Mouse (Mus musculus): Measurements from ENCODE around the gene Map3k21. TPM values are rescaled to one million over a fixed set of nuclear protein-coding genes. Genes with fewer than 3 reads are reported as not detected.

Map3k21 gene
- polyA plus RNA-seq, 1 experiment from 2014 or later = 0.72 TPM

GRCm38 (mm10) chr8:125897868-125898788 lies 12.1 kb upstream of the Map3k21 start, which contains the start of gene Pcnx2:
Gene Pcnx2 (minus strand): TSS chr8:125898317.
- Histone ChIP-seq H3K27ac (peak within 1 kb of the TSS; percentile 83), H3K9ac (peak within 1 kb of the TSS; percentile 74), H3K4me2 (peak within 1 kb of the TSS; percentile 70), H3K36me3 (replicated peaks) (no peaks in the 10 kb centered on the region), H3K4me1 (peaks cover 19% of the 10 kb centered on the region), H3K4me3 (peak within 1 kb of the TSS; percentile 76), H3K9me3 (no peaks in the 10 kb centered on the region), H3K27me3 (replicated peaks) (no peaks in the 10 kb centered on the region)
- peak; percentile 91 for ATAC-seq (replicated peaks)
- 5% methylated on average over 44 of the region's 44 CpGs for WGBS

DNA sequence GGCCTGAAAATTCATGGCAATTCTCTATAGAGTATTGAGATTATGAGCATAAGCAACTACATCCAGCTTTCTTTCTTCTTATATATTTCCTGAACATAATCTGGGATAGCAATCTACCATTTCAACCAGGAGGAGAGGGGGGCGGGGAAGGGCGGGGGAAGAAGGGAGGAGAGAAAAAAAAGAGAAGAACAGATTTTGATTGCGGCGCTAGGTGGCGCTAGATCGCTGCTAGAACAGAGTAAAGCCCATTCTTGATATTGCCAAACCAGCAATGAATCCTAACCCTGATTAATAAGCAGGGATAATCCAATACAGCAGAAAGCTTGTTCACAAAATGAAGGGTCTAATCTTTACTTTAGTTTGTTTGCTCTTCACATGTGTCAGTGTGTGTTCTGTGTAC lies 11.4 kb upstream of the Map3k21 start:
- Histone ChIP-seq H3K36me3 (replicated peaks) (no peaks in the 10 kb centered on the region), H3K4me1 (peaks cover 19% of the 10 kb centered on the region), H3K9me3 (no peaks in the 10 kb centered on the region), H3K27ac (peak overlapping the region; percentile 83), H3K4me3 (peak overlapping the region; percentile 76), H3K9ac (peak overlapping the region; percentile 74), H3K4me2 (peak overlapping the region; percentile 70), H3K27me3 (replicated peaks) (no peaks in the 10 kb centered on the region)
- 0% methylated on average over 6 of the region's 6 CpGs for WGBS
- 0 out of 2 replicates have a peak, but pooled peaks have one; percentile 3 for ATAC-seq (replicated peaks)

GRCm38 (mm10) chr8:125901167-125901566 lies 9.1 kb upstream of the Map3k21 start:
- Histone ChIP-seq H3K4me3 (no peak overlapping the region), H3K36me3 (replicated peaks) (no peaks in the 10 kb centered on the region), H3K27me3 (replicated peaks) (no peaks in the 10 kb centered on the region), H3K4me1 (peaks cover 19% of the 10 kb centered on the region), H3K4me2 (no peak overlapping the region), H3K9ac (no peak overlapping the region), H3K9me3 (no peaks in the 10 kb centered on the region), H3K27ac (no peak overlapping the region)
- WGBS = 22% methylated on average over 2 of the region's 2 CpGs
- no peak for ATAC-seq (replicated peaks)

- no peaks in the 10 kb centered on the region for H3K36me3 ChIP-seq (replicated peaks)
- no peak for ATAC-seq (replicated peaks)
- H3K4me3 ChIP-seq = no peak overlapping the region
- WGBS = 42% methylated on average over 3 of the region's 3 CpGs
- H3K4me1 ChIP-seq = peaks cover 6% of the 10 kb centered on the region
- no peaks in the 10 kb centered on the region for H3K27me3 ChIP-seq (replicated peaks)
- H3K9ac ChIP-seq = no peak overlapping the region
- no peak overlapping the region for H3K4me2 ChIP-seq
- H3K27ac ChIP-seq = no peak overlapping the region
- H3K9me3 ChIP-seq = no peaks in the 10 kb centered on the region
Observed at GRCm38 (mm10) chr8:125902521-125902920, 7.7 kb upstream of the Map3k21 start.

- Histone ChIP-seq H3K9ac (no peak overlapping the region), H3K4me2 (no peak overlapping the region), H3K4me3 (no peak overlapping the region), H3K27me3 (replicated peaks) (peaks cover 20% of the 10 kb centered on the region), H3K9me3 (no peaks in the 10 kb centered on the region), H3K4me1 (peaks cover 8% of the 10 kb centered on the region), H3K36me3 (replicated peaks) (no peaks in the 10 kb centered on the region), H3K27ac (no peak overlapping the region)
- ATAC-seq (replicated peaks) = no peak
- 66% methylated on average over 2 of the region's 2 CpGs for WGBS
Observed at GRCm38 (mm10) chr8:125905341-125905740, 4.9 kb upstream of the Map3k21 start.

DNA sequence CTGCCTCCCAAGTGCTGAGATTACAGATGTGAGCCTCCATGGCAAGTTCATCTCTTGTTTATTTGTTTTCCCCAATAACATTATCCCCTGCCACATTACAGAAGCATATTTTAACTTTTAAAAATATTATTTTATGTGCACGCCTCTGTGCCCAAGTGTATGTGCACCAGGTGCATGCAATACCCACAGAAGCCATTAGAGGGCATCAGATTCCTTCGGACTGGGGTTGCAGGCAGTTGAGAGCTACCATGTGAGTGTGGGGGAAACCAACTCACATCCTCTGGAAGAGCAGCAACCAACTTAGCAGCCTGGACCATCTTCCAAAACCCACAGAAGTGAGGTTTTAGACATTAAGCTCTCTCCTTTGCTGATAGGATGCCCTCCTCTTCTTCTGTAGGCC lies 2.9 kb upstream of the Map3k21 start:
- Histone ChIP-seq H3K4me3 (no peak overlapping the region), H3K4me2 (no peak overlapping the region), H3K27ac (no peak overlapping the region), H3K36me3 (replicated peaks) (no peaks in the 10 kb centered on the region), H3K4me1 (peaks cover 20% of the 10 kb centered on the region), H3K9me3 (no peaks in the 10 kb centered on the region), H3K9ac (no peak overlapping the region), H3K27me3 (replicated peaks) (peaks cover 39% of the 10 kb centered on the region)
- no peak for ATAC-seq (replicated peaks)
- WGBS = 68% methylated on average over 2 of the region's 2 CpGs

- H3K27me3 ChIP-seq (replicated peaks) = peaks cover 51% of the 10 kb centered on the region
Observed at GRCm38 (mm10) chr8:125909661-125910364, 437 bp upstream of the Map3k21 start.

DNA sequence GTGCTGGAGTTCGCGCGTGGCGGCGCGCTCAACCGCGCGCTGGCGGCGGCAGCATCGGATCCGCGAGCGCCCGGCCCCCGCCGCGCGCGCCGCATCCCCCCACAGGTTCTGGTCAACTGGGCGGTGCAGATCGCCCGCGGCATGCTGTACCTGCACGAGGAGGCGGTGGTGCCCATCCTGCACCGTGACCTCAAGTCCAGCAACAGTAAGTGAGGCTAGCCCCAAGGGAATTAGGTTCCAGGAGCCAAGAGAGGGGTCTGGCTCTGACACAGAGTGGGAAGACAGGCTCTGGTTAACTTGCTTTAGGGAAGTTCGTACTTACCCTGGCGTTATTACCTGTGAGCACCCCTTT lies 955 bp downstream of the Map3k21 start:
- peaks cover 20% of the 10 kb centered on the region for H3K4me1 ChIP-seq
- H3K9ac ChIP-seq = peak overlapping the region; percentile 59
- H3K27ac ChIP-seq = no peak overlapping the region
- 0 out of 2 replicates have a peak, but pooled peaks have one; percentile 24 for ATAC-seq (replicated peaks)
- peaks cover 51% of the 10 kb centered on the region for H3K27me3 ChIP-seq (replicated peaks)
- H3K9me3 ChIP-seq = no peaks in the 10 kb centered on the region
- peak overlapping the region; percentile 63 for H3K4me3 ChIP-seq
- H3K4me2 ChIP-seq = peak overlapping the region; percentile 99
- 2% methylated on average over 31 of the region's 31 CpGs for WGBS
- no peaks in the 10 kb centered on the region for H3K36me3 ChIP-seq (replicated peaks)

More at GRCm38 (mm10) chr8:125909661-125910364, 437 bp upstream of the Map3k21 start:
- Histone ChIP-seq H3K4me1 (peaks cover 20% of the 10 kb centered on the region), H3K4me2 (peak overlapping the region; percentile 99), H3K27ac (no peak overlapping the region), H3K9me3 (no peaks in the 10 kb centered on the region), H3K36me3 (replicated peaks) (no peaks in the 10 kb centered on the region), H3K4me3 (peak overlapping the region; percentile 63), H3K9ac (peak overlapping the region; percentile 59; the same call in 1 of the 2 replicates)
- no peak for ATAC-seq (replicated peaks)
- WGBS = 7% methylated on average over 30 of the region's 30 CpGs

DNA sequence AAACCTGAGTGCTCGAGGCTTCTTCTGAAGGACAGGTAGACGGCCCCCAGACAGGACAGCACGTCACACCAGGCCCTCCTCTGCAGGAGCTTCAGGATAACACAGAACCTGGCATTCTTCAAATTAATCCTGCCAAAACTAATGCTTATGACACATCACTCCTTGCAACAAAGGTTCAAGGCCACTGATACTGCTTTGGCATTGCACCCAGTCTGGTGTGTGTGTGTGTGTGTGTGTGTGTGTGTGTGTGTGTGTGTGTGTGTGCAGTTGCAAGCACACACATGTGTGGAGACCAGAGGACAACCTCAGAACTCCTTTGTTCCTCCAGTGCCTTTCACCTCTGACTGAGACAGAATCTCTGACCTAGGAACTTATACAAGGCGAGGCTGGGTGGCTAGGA lies 3.0 kb downstream of the Map3k21 start:
- Histone ChIP-seq H3K4me3 (no peak overlapping the region), H3K9me3 (no peaks in the 10 kb centered on the region), H3K36me3 (replicated peaks) (no peaks in the 10 kb centered on the region), H3K27ac (no peak overlapping the region), H3K27me3 (replicated peaks) (peaks cover 51% of the 10 kb centered on the region), H3K4me2 (no peak overlapping the region), H3K9ac (no peak overlapping the region), H3K4me1 (peaks cover 20% of the 10 kb centered on the region)
- WGBS = 83% methylated on average over 4 of the region's 4 CpGs
- no peak for ATAC-seq (replicated peaks)

DNA sequence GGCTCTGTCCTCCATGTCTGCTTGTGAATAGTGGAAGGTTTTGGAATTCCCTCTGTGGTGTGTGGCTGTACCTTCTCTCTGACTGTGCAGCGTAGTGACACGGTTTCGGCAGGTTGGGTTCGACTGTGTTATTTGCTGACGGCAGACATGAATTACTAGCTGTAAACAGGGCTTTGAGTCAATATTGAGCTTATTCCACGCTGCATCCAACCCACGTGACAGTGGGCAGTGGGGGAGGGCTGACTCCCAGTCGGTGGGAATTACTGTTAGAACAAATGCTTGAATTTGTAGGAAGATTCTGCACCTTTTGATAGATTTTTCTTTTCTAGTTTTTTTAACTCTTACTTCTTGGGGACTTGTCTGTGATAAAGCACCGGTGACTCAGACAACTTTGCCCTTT lies 4.1 kb downstream of the Map3k21 start:
- Histone ChIP-seq H3K27ac (no peak overlapping the region), H3K4me3 (no peak overlapping the region), H3K4me1 (peaks cover 20% of the 10 kb centered on the region), H3K27me3 (replicated peaks) (peaks cover 41% of the 10 kb centered on the region), H3K9ac (no peak overlapping the region), H3K4me2 (no peak overlapping the region), H3K36me3 (replicated peaks) (no peaks in the 10 kb centered on the region), H3K9me3 (no peaks in the 10 kb centered on the region)
- ATAC-seq (replicated peaks) = no peak
- 81% methylated on average over 9 of the region's 9 CpGs for WGBS

- H3K9me3 ChIP-seq = no peaks in the 10 kb centered on the region
- H3K36me3 ChIP-seq (replicated peaks) = no peaks in the 10 kb centered on the region
- 84% methylated on average over 10 of the region's 10 CpGs for WGBS
- no peaks in the 10 kb centered on the region for H3K4me1 ChIP-seq
- no peak for ATAC-seq (replicated peaks)
- no peak overlapping the region for H3K27ac ChIP-seq
- no peak overlapping the region for H3K9ac ChIP-seq
- no peak overlapping the region for H3K4me3 ChIP-seq
- no peak overlapping the region for H3K4me2 ChIP-seq
- peaks cover 15% of the 10 kb centered on the region for H3K27me3 ChIP-seq (replicated peaks)
Observed at GRCm38 (mm10) chr8:125917013-125917412, 6.8 kb downstream of the Map3k21 start.

DNA sequence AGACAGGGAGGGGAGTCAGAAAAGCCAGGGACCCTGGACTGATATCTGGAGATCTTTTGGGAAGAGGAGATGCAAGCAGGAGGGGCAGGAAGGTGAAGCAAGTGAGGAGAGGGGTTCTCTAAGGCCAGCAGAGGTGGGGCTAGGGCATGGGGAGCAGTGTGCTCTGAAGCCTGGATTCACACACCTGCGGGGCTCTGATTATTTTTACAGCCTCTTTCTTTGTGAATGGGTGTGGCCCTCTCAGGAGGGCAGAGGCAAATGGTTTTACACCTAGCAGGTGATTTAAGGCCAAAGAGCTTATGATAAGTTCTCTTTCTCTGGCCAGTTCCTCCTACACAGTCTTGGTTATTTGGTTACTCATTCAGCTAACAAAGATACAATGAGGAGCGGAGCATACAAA lies 8.5 kb downstream of the Map3k21 start:
- no peak for ATAC-seq (replicated peaks)
- no peak overlapping the region for H3K9ac ChIP-seq
- no peaks in the 10 kb centered on the region for H3K4me1 ChIP-seq
- no peaks in the 10 kb centered on the region for H3K27me3 ChIP-seq (replicated peaks)
- H3K27ac ChIP-seq = no peak overlapping the region
- no peak overlapping the region for H3K4me2 ChIP-seq
- no peaks in the 10 kb centered on the region for H3K9me3 ChIP-seq
- no peak overlapping the region for H3K4me3 ChIP-seq
- WGBS = 81% methylated on average over 2 of the region's 2 CpGs
- H3K36me3 ChIP-seq (replicated peaks) = no peaks in the 10 kb centered on the region
